Mouse (Mus musculus): ENCODE data around the gene Myh7b. TPM values are rescaled to one million over a fixed set of nuclear protein-coding genes. Genes with fewer than 3 reads are reported as not detected.

Gene Myh7b
- total RNA-seq, 1 experiment from 2014 or later: 0.10 TPM

GRCm38 (mm10) chr2:155628112-155628511 lies 17.1 kb downstream of the Myh7b start:
- ATAC-seq (replicated peaks in 1 of 2; ENCODE audit: insufficient read depth in 1 of 2, low FRiP score in 2 of 2, low TSS enrichment in 1 of 2, low read depth in 1 of 2, poor library complexity in 2 of 2, severe bottlenecking in 2 of 2): no peak

GRCm38 (mm10) chr2:155628519-155628918 lies 17.5 kb downstream of the Myh7b start:
- no peak for ATAC-seq (replicated peaks in 1 of 2; ENCODE audit: insufficient read depth in 1 of 2, low FRiP score in 2 of 2, low TSS enrichment in 1 of 2, low read depth in 1 of 2, poor library complexity in 2 of 2, severe bottlenecking in 2 of 2)

GRCm38 (mm10) chr2:155629231-155629661 lies 18.2 kb downstream of the Myh7b start:
- peak; percentile 4 to 20; a peak in 1 of 4 replicates for ATAC-seq (replicated peaks in 1 of 2; ENCODE audit: insufficient read depth in 1 of 2, low FRiP score in 2 of 2, low TSS enrichment in 1 of 2, low read depth in 1 of 2, poor library complexity in 2 of 2, severe bottlenecking in 2 of 2)

GRCm38 (mm10) chr2:155630153-155630552 lies 19.1 kb downstream of the Myh7b start:
- ATAC-seq (replicated peaks in 1 of 2; ENCODE audit: insufficient read depth in 1 of 2, low FRiP score in 2 of 2, low TSS enrichment in 1 of 2, low read depth in 1 of 2, poor library complexity in 2 of 2, severe bottlenecking in 2 of 2): no peak

GRCm38 (mm10) chr2:155630590-155631416 lies 19.8 kb downstream of the Myh7b start:
- ATAC-seq (replicated peaks in 1 of 2; ENCODE audit: insufficient read depth in 1 of 2, low FRiP score in 2 of 2, low TSS enrichment in 1 of 2, low read depth in 1 of 2, poor library complexity in 2 of 2, severe bottlenecking in 2 of 2): no peak

GRCm38 (mm10) chr2:155632138-155632936 lies 21.3 kb downstream of the Myh7b start:
- ATAC-seq (replicated peaks in 1 of 2; ENCODE audit: insufficient read depth in 1 of 2, low FRiP score in 2 of 2, low TSS enrichment in 1 of 2, low read depth in 1 of 2, poor library complexity in 2 of 2, severe bottlenecking in 2 of 2): no peak

- no peak for ATAC-seq (replicated peaks in 1 of 2; ENCODE audit: insufficient read depth in 1 of 2, low FRiP score in 2 of 2, low TSS enrichment in 1 of 2, low read depth in 1 of 2, poor library complexity in 2 of 2, severe bottlenecking in 2 of 2)
These were observed 22.1 kb downstream of the Myh7b start for GRCm38 (mm10) chr2:155633121-155633520.

GRCm38 (mm10) chr2:155633731-155634130 lies 22.7 kb downstream of the Myh7b start:
- no peak for ATAC-seq (replicated peaks in 1 of 2; ENCODE audit: insufficient read depth in 1 of 2, low FRiP score in 2 of 2, low TSS enrichment in 1 of 2, low read depth in 1 of 2, poor library complexity in 2 of 2, severe bottlenecking in 2 of 2)

GRCm38 (mm10) chr2:155634562-155634961 lies 23.6 kb downstream of the Myh7b start:
- ATAC-seq (replicated peaks in 1 of 2; ENCODE audit: insufficient read depth in 1 of 2, low FRiP score in 2 of 2, low TSS enrichment in 1 of 2, low read depth in 1 of 2, poor library complexity in 2 of 2, severe bottlenecking in 2 of 2): no peak

- no peak for ATAC-seq (replicated peaks in 1 of 2; ENCODE audit: insufficient read depth in 1 of 2, low FRiP score in 2 of 2, low TSS enrichment in 1 of 2, low read depth in 1 of 2, poor library complexity in 2 of 2, severe bottlenecking in 2 of 2)
These were observed 24.9 kb downstream of the Myh7b start for GRCm38 (mm10) chr2:155635961-155636360.

GRCm38 (mm10) chr2:155636881-155637280 lies 25.9 kb downstream of the Myh7b start:
- no peak for ATAC-seq (replicated peaks in 1 of 2; ENCODE audit: insufficient read depth in 1 of 2, low FRiP score in 2 of 2, low TSS enrichment in 1 of 2, low read depth in 1 of 2, poor library complexity in 2 of 2, severe bottlenecking in 2 of 2)

GRCm38 (mm10) chr2:155637411-155637810 lies 26.4 kb downstream of the Myh7b start:
- no peak for ATAC-seq (replicated peaks in 1 of 2; ENCODE audit: insufficient read depth in 1 of 2, low FRiP score in 2 of 2, low TSS enrichment in 1 of 2, low read depth in 1 of 2, poor library complexity in 2 of 2, severe bottlenecking in 2 of 2)

- no peak; a peak in 1 of 4 replicates for ATAC-seq (replicated peaks in 1 of 2; ENCODE audit: insufficient read depth in 1 of 2, low FRiP score in 2 of 2, low TSS enrichment in 1 of 2, low read depth in 1 of 2, poor library complexity in 2 of 2, severe bottlenecking in 2 of 2)
These were observed 29.6 kb downstream of the Myh7b start for GRCm38 (mm10) chr2:155640656-155641055.

- ATAC-seq (replicated peaks in 1 of 2; ENCODE audit: insufficient read depth in 1 of 2, low FRiP score in 2 of 2, low TSS enrichment in 1 of 2, low read depth in 1 of 2, poor library complexity in 2 of 2, severe bottlenecking in 2 of 2): no peak; a peak in 1 of 4 replicates
These were observed 30.8 kb downstream of the Myh7b start for GRCm38 (mm10) chr2:155641540-155642472.

- no peak for ATAC-seq (replicated peaks in 1 of 2; ENCODE audit: insufficient read depth in 1 of 2, low FRiP score in 2 of 2, low TSS enrichment in 1 of 2, low read depth in 1 of 2, poor library complexity in 2 of 2, severe bottlenecking in 2 of 2)
These were observed 34.7 kb downstream of the Myh7b start for GRCm38 (mm10) chr2:155645746-155646145.

- no peak for ATAC-seq (replicated peaks in 1 of 2; ENCODE audit: insufficient read depth in 1 of 2, low FRiP score in 2 of 2, low TSS enrichment in 1 of 2, low read depth in 1 of 2, poor library complexity in 2 of 2, severe bottlenecking in 2 of 2)
These were observed 41.6 kb downstream of the Myh7b start for GRCm38 (mm10) chr2:155652618-155653017.

GRCm38 (mm10) chr2:155655759-155656372 lies 44.9 kb downstream of the Myh7b start:
- ATAC-seq (replicated peaks in 1 of 2; ENCODE audit: insufficient read depth in 1 of 2, low FRiP score in 2 of 2, low TSS enrichment in 1 of 2, low read depth in 1 of 2, poor library complexity in 2 of 2, severe bottlenecking in 2 of 2): no peak

All from hematopoietic stem cell, adult 5-6 weeks (primary cell).